Mouse (Mus musculus) thymus, postnatal 0 days (tissue): Measurements from ENCODE around the gene Arl6ip5. TPM values are rescaled to one million over a fixed set of nuclear protein-coding genes. Genes with fewer than 3 reads are reported as not detected.

Experiments used
- DNase-seq: peaks from one replicate; pipeline ENCODE4 v3.0.0-alpha.2; 2015; ENCODE audit warnings: low spot score
- polyA plus RNA-seq: library from polyadenylated mRNA; unstranded; fragments of >200 nt; fragmentation: Nextera tagmentation; extraction: Ambion mirVana; gene quantifications from 2 replicates; pipeline ENCODE4 v1.2.1, GENCODE M21; 2015

Arl6ip5 gene
- polyA plus RNA-seq, 1 experiment from 2014 or later = 112 TPM

DNA sequence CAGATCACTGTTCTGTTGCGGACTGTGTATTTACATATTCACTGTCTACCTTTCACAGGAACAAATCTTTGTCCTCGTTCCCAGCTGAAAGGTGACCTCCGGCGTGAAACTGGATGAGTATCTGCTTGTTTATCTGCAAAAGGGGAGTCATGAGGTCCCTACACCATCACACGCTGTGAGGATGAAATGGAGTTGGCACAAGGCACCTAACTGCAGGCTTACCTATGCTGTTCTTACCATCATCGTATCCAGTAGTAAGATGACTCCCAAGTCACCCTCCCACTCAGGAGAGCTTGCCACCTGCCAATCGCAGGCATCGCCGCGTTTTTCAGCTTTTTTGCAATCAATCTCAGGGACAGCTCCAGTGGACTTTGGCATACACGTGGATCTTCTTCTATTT lies 59.1 kb downstream of the Arl6ip5 start:
- no peak for DNase-seq

DNA sequence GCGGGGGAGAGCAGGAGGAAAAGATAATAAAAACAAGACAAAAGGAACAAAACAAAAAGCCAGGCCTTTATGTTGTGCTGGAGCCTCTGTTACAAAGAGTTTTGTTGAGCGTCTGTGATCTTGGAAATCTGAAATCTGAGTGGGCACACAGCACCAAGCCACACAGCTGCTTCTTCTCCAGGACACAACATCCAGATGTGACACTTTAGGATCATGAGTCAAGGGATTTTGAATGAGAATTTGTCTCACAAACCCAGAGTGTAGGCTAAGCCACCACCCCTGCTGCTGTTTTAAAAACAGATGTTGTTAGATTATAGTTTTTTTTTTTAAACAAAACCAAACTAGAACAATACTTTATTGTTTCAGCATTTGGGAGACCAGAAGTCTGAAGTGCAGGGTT lies 61.9 kb downstream of the Arl6ip5 start:
- no peak for DNase-seq

DNA sequence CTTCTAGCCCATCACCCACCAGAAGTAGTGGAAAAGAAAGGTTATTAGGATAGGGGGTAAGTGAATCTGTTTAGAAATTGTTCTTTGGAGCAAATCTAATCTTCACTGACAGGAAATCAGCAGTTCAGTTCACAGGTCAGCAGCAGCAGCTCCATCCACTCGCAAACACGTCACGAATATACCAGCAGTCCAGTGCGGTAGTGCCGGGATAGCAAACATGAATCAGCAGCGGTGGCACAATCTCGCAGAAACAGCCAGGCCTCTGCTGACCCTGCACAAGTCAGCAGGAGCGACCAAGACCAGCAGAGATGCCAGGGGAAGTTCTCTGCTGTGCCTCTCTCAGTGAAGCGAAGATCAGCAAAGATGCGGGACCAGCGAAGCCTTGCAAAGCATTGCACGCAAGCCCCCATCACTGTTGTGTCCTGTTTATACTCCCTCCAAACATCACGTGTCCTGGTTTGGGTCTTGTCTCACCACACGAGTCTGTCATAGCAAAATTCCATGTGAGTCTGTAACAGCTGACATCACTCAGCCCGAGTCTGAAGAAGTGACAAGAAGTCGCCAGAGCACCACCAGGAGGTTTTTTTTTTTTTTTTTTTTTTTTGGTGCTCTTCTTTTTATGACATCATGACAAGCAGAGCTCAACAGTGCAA lies 62.7 kb downstream of the Arl6ip5 start:
- no peak for DNase-seq

DNA sequence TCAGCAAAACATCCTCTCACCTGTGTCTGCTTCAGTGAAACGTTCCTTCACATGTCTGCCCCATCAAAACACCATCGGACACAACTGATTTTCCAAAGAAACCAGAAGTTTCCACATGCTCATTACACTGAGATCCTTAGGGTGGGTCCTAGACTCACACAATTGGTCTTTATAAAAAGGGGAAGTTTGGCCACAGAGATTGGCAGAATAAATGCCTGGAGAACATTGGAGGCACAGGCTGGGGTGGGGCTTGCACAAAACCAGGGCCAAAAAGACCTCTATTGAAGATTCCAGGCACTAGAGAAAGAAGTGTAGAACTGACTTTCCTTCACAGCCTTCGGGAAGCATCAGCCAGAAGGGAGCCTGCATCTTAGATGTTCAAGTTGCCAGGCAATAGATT lies 63.3 kb downstream of the Arl6ip5 start:
- no peak for DNase-seq

DNA sequence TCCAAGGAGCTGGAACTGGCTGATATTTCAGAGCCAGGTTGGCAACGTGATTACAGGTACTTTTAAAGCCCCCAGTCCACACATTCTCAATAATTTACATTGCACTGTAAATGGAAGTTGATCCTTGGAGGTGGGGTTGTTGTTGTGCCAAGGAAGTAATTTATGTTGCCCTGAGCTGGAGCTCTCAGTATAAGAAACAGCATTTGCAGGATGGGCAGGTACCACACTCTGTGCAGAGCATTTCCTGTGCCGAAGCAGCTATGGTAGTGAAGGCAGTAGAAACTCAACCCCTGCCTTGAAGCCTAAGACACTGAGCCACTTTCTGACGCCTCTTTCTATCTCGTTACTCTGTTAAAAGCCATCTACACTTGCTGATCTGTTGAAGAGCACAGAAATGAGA lies 65.3 kb downstream of the Arl6ip5 start:
- no peak for DNase-seq

DNA sequence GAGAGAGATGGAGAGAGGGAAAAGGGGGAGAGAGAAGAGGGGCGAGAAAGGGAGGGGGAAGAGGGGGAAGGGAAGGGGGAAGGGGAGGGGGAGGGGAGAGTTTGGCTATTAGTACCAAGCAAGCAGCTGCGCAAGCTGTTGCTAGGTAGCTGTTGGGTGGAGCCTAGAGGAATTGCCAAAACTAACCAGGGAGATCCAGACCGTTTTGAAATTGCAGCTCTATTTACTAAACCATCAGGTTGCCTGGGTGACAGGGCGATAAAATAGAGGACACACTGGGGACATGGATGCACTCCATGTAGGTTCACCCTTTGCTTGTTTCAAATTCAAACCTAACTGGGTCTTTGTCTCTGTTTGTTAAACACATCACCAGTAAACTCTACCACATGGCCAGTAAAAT lies 65.9 kb downstream of the Arl6ip5 start:
- no peak for DNase-seq

DNA sequence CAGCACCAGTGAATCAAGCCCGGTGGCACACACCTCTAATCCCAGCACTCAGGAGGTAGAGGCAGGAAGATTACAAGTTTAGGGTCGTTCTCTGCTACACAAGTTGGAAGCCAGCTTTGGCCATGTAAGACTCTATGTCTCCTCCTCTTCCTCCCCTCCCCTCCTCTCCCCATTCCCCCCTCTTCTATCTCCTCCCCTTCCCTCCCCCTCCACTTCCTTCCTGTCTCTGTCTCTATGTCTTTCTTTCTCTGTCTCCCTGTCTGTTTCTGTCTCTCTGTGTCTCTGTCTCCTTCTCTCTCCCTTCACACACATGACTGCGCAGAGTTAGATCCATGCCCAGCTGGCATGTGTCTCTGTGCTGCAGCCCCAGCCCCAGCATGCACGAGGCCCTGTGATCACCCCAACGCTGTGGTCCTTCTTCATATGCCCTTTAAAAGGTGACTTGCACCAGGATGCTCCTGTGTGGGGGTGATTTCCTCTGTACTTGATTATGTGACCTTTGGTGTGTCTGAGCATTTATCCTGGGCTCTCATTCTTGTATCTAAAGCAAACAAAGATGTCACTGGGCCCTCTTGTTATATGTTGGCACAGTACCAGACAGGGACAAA lies 66.5 kb downstream of the Arl6ip5 start:
- peak; percentile 49 for DNase-seq

DNA sequence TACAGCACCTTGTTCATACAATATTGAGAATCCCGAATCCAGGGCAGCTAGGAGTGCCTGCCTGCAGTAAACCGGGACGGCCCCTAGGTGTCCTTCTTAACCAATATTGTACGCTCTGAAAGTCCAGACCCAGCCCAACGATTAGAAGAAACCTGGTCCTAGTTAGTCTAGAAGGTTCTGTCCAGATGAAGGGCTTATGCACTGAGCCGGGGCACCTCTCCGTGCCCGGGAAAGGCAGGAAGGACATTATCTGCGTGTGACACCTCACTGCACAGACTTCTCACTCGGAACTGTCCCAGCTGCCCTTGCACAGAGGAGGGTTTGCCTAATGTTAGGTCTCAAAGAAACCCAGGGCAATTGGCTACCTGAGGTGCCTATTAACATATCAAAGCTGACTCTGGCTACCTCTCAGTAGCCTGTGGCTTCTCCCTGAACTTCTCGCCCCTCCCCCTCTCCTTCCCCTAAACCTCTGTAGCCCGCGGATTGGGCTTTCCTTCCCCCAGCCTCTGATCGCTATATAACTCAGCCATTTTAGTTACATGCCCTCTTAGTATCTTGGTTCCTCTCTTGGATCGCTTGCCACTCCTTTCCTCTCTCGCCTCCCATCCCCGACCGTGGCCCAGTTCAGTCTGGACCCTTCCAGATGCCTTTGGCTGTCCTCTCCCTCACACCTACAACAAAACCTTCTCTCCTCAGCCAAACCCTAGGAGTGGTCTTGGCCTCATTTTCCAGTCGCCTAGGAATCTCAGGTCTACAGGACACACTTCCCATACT lies 67.7 kb downstream of the Arl6ip5 start:
- DNase-seq = peak; percentile 73

DNA sequence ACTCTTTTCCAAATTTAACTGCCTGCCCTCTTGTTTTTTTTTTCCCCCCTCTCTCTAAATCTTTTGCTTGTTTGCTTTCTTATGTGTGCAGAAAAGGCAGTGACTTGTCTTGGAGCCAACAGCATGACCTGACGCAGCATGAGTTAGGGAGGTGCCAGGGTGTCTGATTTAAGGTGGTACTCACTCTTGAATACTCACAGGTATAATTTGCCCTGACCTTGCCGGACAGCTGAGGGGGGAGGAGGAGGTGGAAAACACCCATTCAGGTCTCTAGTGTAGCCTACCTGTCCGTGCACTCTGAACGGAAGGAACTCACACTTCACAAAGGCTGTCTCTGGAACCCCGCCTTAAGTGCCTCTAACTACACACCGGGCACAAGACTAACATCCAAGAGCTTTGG lies 68.4 kb downstream of the Arl6ip5 start:
- no peak for DNase-seq

Other genes with a start within 250 kb of the Arl6ip5 start
- 0.88 and 1.1 TPM in 2 replicates for gene Fam19a4, start 150.3 kb upstream of the Arl6ip5 start, polyA plus RNA-seq
- 5.1 and 5.7 TPM in 2 replicates for gene Eogt, start 61.5 kb upstream of the Arl6ip5 start, polyA plus RNA-seq
- gene Tmf1, start 31.6 kb upstream of the Arl6ip5 start, polyA plus RNA-seq = 43.9 and 50.8 TPM in 2 replicates
- 53.1 and 55.4 TPM in 2 replicates for gene Uba3, start 5.0 kb upstream of the Arl6ip5 start, polyA plus RNA-seq
- 0.13 and 0.18 TPM in 2 replicates for gene Lmod3, start 42.1 kb downstream of the Arl6ip5 start, polyA plus RNA-seq